Mouse (Mus musculus): ENCODE results near the gene Pced1a. TPM values are rescaled to one million over a fixed set of nuclear protein-coding genes. Genes with fewer than 3 reads are reported as not detected.

Pced1a gene
- total and polyA plus RNA-seq, 3 experiments: 6.5 to 13.7 TPM; not detected in 1

DNA sequence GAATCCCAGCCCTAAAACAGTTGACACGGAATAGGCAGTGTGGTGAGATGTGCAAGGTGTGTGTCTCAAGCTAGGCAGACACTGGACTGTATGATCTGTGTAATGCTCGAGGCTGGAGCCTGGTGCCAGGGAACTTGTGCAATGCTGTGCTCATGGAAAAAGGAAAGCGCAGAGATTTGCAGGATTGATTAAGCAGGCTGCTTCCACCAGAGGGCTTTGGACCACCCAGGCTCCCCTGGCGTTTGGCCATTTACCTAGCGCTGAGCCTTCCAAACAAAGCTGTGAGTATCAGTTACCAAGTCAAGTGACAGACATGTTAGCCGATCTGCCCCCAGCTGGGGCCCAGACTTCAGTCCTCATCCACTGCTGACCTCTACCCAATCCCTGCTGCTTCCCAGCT, 16.3 kb downstream of the Pced1a start:
- H3K27me3 ChIP-seq (ENCODE audit: control insufficient read depth in 1 of 2, insufficient read depth in 2 of 2, low read length in 2 of 2): no peaks in the 10 kb centered on the region

DNA sequence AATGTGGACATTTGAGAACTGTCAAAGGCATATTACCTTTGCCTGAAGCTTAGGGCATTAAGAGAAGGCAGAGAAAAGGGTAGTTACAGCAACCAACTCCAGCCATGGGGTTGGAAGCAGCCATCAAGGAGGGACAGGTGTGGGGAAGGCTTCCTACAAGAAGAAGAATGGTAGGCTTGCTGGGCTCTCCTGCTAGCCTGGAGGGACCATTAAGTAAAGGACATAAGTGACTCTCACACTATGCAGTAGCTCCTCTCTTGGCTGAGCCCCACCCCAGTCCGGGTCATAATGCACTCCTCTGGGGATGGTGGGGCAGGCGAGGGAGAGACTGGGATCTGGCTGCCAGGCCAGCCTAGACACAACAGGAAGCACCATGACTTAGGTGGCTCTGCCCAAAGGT, 18.3 kb downstream of the Pced1a start, which contains the start of gene Tmem239:
TSS of gene Tmem239 (plus strand) at position 301 of the 400 bp plus-strand sequence.
- Histone ChIP-seq H3K9me3 (replicated peaks; ENCODE audit: insufficient read depth, low read length) (no peaks in the 10 kb centered on the region), H3K27ac (ENCODE audit: control insufficient read depth, low read depth, low read length) (no peak within 1 kb of the TSS), H3K36me3 (ENCODE audit: control insufficient read depth in 1 of 2, insufficient read depth in 2 of 2, low read length in 2 of 2) (peaks cover 0 to 4% of the 10 kb centered on the region in 2 experiments; a peak in 2 of 4 replicates), H3K4me1 (ENCODE audit: control insufficient read depth in 1 of 2, insufficient read depth in 2 of 2, low read length in 2 of 2) (peaks cover 0 to 7% of the 10 kb centered on the region in 2 experiments; a peak in 3 of 4 replicates), H3K79me2 (ENCODE audit: control insufficient read depth, insufficient read depth, low read length, poor library complexity) (no peaks in the 10 kb centered on the region), H3K4me3 (ENCODE audit: control insufficient read depth in 1 of 2, insufficient read depth in 1 of 2, low read depth in 2 of 2, low read length in 2 of 2) (no peak within 1 kb of the TSS), H3K27me3 (ENCODE audit: control insufficient read depth in 1 of 2, insufficient read depth in 2 of 2, low read length in 2 of 2) (0 out of 4 replicates have a peak, but pooled peaks cover 0 to 2% of the 10 kb centered on the region in 2 experiments), H3K9ac (ENCODE audit: control insufficient read depth, low read depth, low read length, poor library complexity, severe bottlenecking) (no peak within 1 kb of the TSS)
- DNase-seq (ENCODE audit: low read depth, low spot score): no peak
- TF ChIP-seq RAD21 (IDR thresholded peaks at IDR 0.05; ENCODE audit: low read depth, low read length): no peak
- TF ChIP-seq E2F4 (IDR thresholded peaks at IDR 0.05; ENCODE audit: borderline replicate concordance, low read depth, low read length): no peak
- no peak for TF ChIP-seq POLR2A (IDR thresholded peaks at IDR 0.05; ENCODE audit: control insufficient read depth in 1 of 2, insufficient read depth in 1 of 2, low read depth in 1 of 2, low read length in 2 of 2, poor library complexity in 1 of 2)
- TF ChIP-seq POLR2AphosphoS2 (IDR thresholded peaks at IDR 0.05; ENCODE audit: low read length): no peak
- no peak for TF ChIP-seq ZKSCAN1 (IDR thresholded peaks at IDR 0.05; ENCODE audit: low read depth, low read length)
- TF ChIP-seq BHLHE40 (IDR thresholded peaks at IDR 0.05; ENCODE audit: borderline replicate concordance, low read depth, low read length): no peak
- no peak for TF ChIP-seq USF2 (IDR thresholded peaks at IDR 0.05; ENCODE audit: borderline replicate concordance in 1 of 2, insufficient read depth in 1 of 2, low read depth in 1 of 2, low read length in 2 of 2)
- TF ChIP-seq ZNF384 (IDR thresholded peaks at IDR 0.05; ENCODE audit: low read depth, low read length): no peak

More for the DNA sequence above, 16.3 kb downstream of the Pced1a start:
- no peak for DNase-seq (ENCODE audit: low read depth, low spot score)
- Histone ChIP-seq H3K4me1 (ENCODE audit: control insufficient read depth in 1 of 2, insufficient read depth in 2 of 2, low read length in 2 of 2) (peaks cover 12 to 13% of the 10 kb centered on the region in 2 experiments), H3K4me3 (ENCODE audit: control insufficient read depth in 1 of 2, insufficient read depth in 1 of 2, low read depth in 2 of 2, low read length in 2 of 2) (no peak overlapping the region), H3K9ac (ENCODE audit: control insufficient read depth, low read depth, low read length, poor library complexity, severe bottlenecking) (no peak overlapping the region), H3K36me3 (ENCODE audit: control insufficient read depth in 1 of 2, insufficient read depth in 2 of 2, low read length in 2 of 2) (peaks cover 0 to 19% of the 10 kb centered on the region in 2 experiments; a peak in 2 of 4 replicates), H3K27ac (ENCODE audit: control insufficient read depth, low read depth, low read length) (no peak overlapping the region), H3K79me2 (ENCODE audit: control insufficient read depth, insufficient read depth, low read length, poor library complexity) (no peaks in the 10 kb centered on the region), H3K9me3 (replicated peaks; ENCODE audit: insufficient read depth, low read length) (no peaks in the 10 kb centered on the region)
- TF ChIP-seq TAL1 (IDR thresholded peaks at IDR 0.05; ENCODE audit: low read length) (no peak), HCFC1 (IDR thresholded peaks at IDR 0.05; ENCODE audit: low read depth, low read length) (no peak), NRF1 (IDR thresholded peaks at IDR 0.05; ENCODE audit: insufficient read depth, low read depth, low read length, poor library complexity, severe bottlenecking) (no peak), UBTF (IDR thresholded peaks at IDR 0.05; ENCODE audit: borderline replicate concordance, insufficient read depth, low read depth, low read length) (no peak), POLR2AphosphoS2 (IDR thresholded peaks at IDR 0.05; ENCODE audit: low read length) (no peak), E2F4 (IDR thresholded peaks at IDR 0.05; ENCODE audit: borderline replicate concordance, low read depth, low read length) (no peak), MXI1 (IDR thresholded peaks at IDR 0.05; ENCODE audit: low read depth, low read length) (no peak), JUND (IDR thresholded peaks at IDR 0.05; ENCODE audit: low read depth, low read length) (no peak), RAD21 (IDR thresholded peaks at IDR 0.05; ENCODE audit: low read depth, low read length) (no peak), CTCF (IDR thresholded peaks at IDR 0.05 in 2 of 3, conservative IDR thresholded peaks at IDR 0.05 in 1 of 3; ENCODE audit: control insufficient read depth in 1 of 3, insufficient read depth in 1 of 3, low read depth in 2 of 3, low read length in 3 of 3, poor library complexity in 1 of 3, severe bottlenecking in 1 of 3) (no peak), SMC3 (IDR thresholded peaks at IDR 0.05; ENCODE audit: low read depth, low read length) (no peak), ETS1 (IDR thresholded peaks at IDR 0.05; ENCODE audit: low read depth, low read length) (no peak), MAX (IDR thresholded peaks at IDR 0.05; ENCODE audit: low read length) (no peak), MAZ (IDR thresholded peaks at IDR 0.05; ENCODE audit: low read depth, low read length) (no peak), GABPA (IDR thresholded peaks at IDR 0.05; ENCODE audit: low read depth, low read length) (no peak), POLR2AphosphoS5 (IDR thresholded peaks at IDR 0.05; ENCODE audit: borderline replicate concordance, low read depth, low read length) (no peak), TBP (IDR thresholded peaks at IDR 0.05; ENCODE audit: low read depth, low read length) (no peak), RCOR1 (IDR thresholded peaks at IDR 0.05; ENCODE audit: low read depth, low read length) (no peak), GATA1 (IDR thresholded peaks at IDR 0.05; ENCODE audit: low read depth, low read length) (no peak)
